Mouse (Mus musculus): Measurements from ENCODE around the gene Adipor2.

- TF ChIP-seq CHD2 (IDR thresholded peaks at IDR 0.05; ENCODE audit: low read depth, low read length) (no peak), HCFC1 (IDR thresholded peaks at IDR 0.05; ENCODE audit: borderline replicate concordance, insufficient read depth, low read length) (no peak), ZC3H11A (IDR thresholded peaks at IDR 0.05; ENCODE audit: borderline replicate concordance, low read depth, low read length) (no peak)
These were observed 28.4 kb upstream of the Adipor2 start for GRCm38 (mm10) chr6:119445671-119446607.
